Mouse (Mus musculus) lung, embryonic 15.5 days (tissue): Measurements from ENCODE around the gene Ankrd66. TPM values are rescaled to one million over a fixed set of nuclear protein-coding genes. Genes with fewer than 3 reads are reported as not detected.

Source experiments
- ATAC-seq: fragments of 200-750 bp; cut with Nextera tagmentation; 2 replicates; pipeline ENCODE4 v1.8.0; 2017; ENCODE audit warnings: moderate number of reproducible peaks, borderline replicate concordance; ENCODE audit not compliant: low FRiP score, low TSS enrichment; ENCODE audit errors: extremely low read depth
- H3K27ac ChIP-seq: fragments of 300-500 bp; sonication (generic); 2 replicates; pipeline ENCODE4 v1.5.1; 2015; ENCODE audit warnings: moderate library complexity, mild to moderate bottlenecking, inconsistent platforms
- H3K27me3 ChIP-seq: fragments of 300-500 bp; sonication (generic); 2 replicates; pipeline ENCODE4 v1.6.1; 2015; ENCODE audit warnings: inconsistent platforms
- H3K36me3 ChIP-seq: fragments of 300-500 bp; sonication (generic); 2 replicates; pipeline ENCODE4 v1.6.1; 2015; ENCODE audit warnings: inconsistent platforms
- H3K4me1 ChIP-seq: fragments of 300-500 bp; sonication (generic); 2 replicates; pipeline ENCODE4 v1.6.1; 2015; ENCODE audit warnings: inconsistent platforms
- H3K4me2 ChIP-seq: fragments of 300-500 bp; sonication (generic); 2 replicates; pipeline ENCODE4 v1.6.1; 2015; ENCODE audit warnings: inconsistent platforms, mild to moderate bottlenecking, moderate library complexity
- H3K4me3 ChIP-seq: fragments of 300-500 bp; sonication (generic); 2 replicates; pipeline ENCODE4 v1.5.1; 2015; ENCODE audit warnings: mild to moderate bottlenecking, inconsistent platforms
- H3K9ac ChIP-seq: fragments of 300-500 bp; sonication (generic); 2 replicates; pipeline ENCODE4 v1.6.1; 2015; ENCODE audit warnings: inconsistent platforms
- H3K9me3 ChIP-seq: fragments of 300-500 bp; sonication (generic); 2 replicates; pipeline ENCODE4 v1.6.1; 2016; ENCODE audit warnings: inconsistent platforms
- WGBS: fragments of 180-500 bp; shearing (Covaris S2); methylation state at CpG from one replicate; pipeline ENCODE4 v1.1.7; 2015; 5-methylcytosine and 5-hydroxymethylcytosine counted together
- polyA plus RNA-seq: library from polyadenylated mRNA; unstranded; fragments of >200 nt; fragmentation: Nextera tagmentation; extraction: Ambion mirVana; gene quantifications from 2 replicates; pipeline ENCODE4 v1.2.1, GENCODE M21; 2015

Gene Ankrd66
- 0.30 and 0.36 TPM in 2 replicates for polyA plus RNA-seq

- H3K36me3 ChIP-seq, result no peaks in the 10 kb centered on the region
- no peak for ATAC-seq
- H3K9me3 ChIP-seq, result no peaks in the 10 kb centered on the region
- no peak within 1 kb of the TSS for H3K4me2 ChIP-seq
- 30% methylated on average over 1 of the region's 1 CpGs for WGBS
- no peaks in the 10 kb centered on the region for H3K27me3 ChIP-seq
- no peak within 1 kb of the TSS for H3K27ac ChIP-seq
- H3K4me1 ChIP-seq, result no peaks in the 10 kb centered on the region
- no peak within 1 kb of the TSS for H3K9ac ChIP-seq
- no peak within 1 kb of the TSS for H3K4me3 ChIP-seq
Measured at GRCm38 (mm10) chr17:43543539-43543938, at the start of gene Ankrd66. Ankrd66 (minus strand) TSS chr17:43543639.

GRCm38 (mm10) chr17:43592296-43593291, 49.2 kb upstream of the Ankrd66 start:
- no peak for ATAC-seq
- H3K9me3 ChIP-seq, result no peaks in the 10 kb centered on the region
- no peak overlapping the region for H3K4me3 ChIP-seq
- no peak overlapping the region for H3K27ac ChIP-seq
- no peaks in the 10 kb centered on the region for H3K36me3 ChIP-seq
- no peak overlapping the region for H3K9ac ChIP-seq
- no peaks in the 10 kb centered on the region for H3K27me3 ChIP-seq
- H3K4me2 ChIP-seq, result no peak overlapping the region
- no peaks in the 10 kb centered on the region for H3K4me1 ChIP-seq
- WGBS, result 75% methylated on average over 21 of the region's 21 CpGs

- ATAC-seq, result no peak
- WGBS, result 76% methylated on average over 5 of the region's 5 CpGs
- Histone ChIP-seq H3K4me2 (no peak overlapping the region), H3K4me1 (no peaks in the 10 kb centered on the region), H3K9me3 (no peaks in the 10 kb centered on the region), H3K27ac (no peak overlapping the region), H3K4me3 (no peak overlapping the region), H3K9ac (no peak overlapping the region), H3K27me3 (no peaks in the 10 kb centered on the region), H3K36me3 (no peaks in the 10 kb centered on the region)
Measured at GRCm38 (mm10) chr17:43590531-43590930, 47.1 kb upstream of the Ankrd66 start.

- Histone ChIP-seq H3K9me3 (no peaks in the 10 kb centered on the region), H3K4me1 (0 out of 2 replicates have a peak, but pooled peaks cover 3% of the 10 kb centered on the region), H3K27me3 (no peaks in the 10 kb centered on the region), H3K27ac (no peak overlapping the region), H3K4me3 (no peak overlapping the region), H3K36me3 (no peaks in the 10 kb centered on the region), H3K4me2 (no peak overlapping the region), H3K9ac (no peak overlapping the region)
- ATAC-seq, result no peak
- WGBS, result 88% methylated on average over 6 of the region's 6 CpGs
Measured at GRCm38 (mm10) chr17:43589750-43590149, 46.3 kb upstream of the Ankrd66 start.

- no peaks in the 10 kb centered on the region for H3K9me3 ChIP-seq
- H3K9ac ChIP-seq, result no peak overlapping the region
- peaks cover 7% of the 10 kb centered on the region; the same call in 1 of the 2 replicates for H3K4me1 ChIP-seq
- H3K27me3 ChIP-seq, result no peaks in the 10 kb centered on the region
- H3K27ac ChIP-seq, result no peak overlapping the region
- H3K36me3 ChIP-seq, result no peaks in the 10 kb centered on the region
- no peak overlapping the region for H3K4me3 ChIP-seq
- WGBS, result 77% methylated on average over 2 of the region's 2 CpGs
- no peak for ATAC-seq
- no peak overlapping the region for H3K4me2 ChIP-seq
Measured at GRCm38 (mm10) chr17:43587278-43587677, 43.8 kb upstream of the Ankrd66 start.

GRCm38 (mm10) chr17:43584771-43585170, 41.3 kb upstream of the Ankrd66 start:
- 48% methylated on average over 7 of the region's 7 CpGs for WGBS
- H3K4me1 ChIP-seq, result peaks cover 15% of the 10 kb centered on the region; the same call in 1 of the 2 replicates
- no peak overlapping the region for H3K4me3 ChIP-seq
- H3K36me3 ChIP-seq, result no peaks in the 10 kb centered on the region
- no peak overlapping the region for H3K27ac ChIP-seq
- ATAC-seq, result no peak; the same call in 1 of the 2 replicates
- no peak overlapping the region for H3K9ac ChIP-seq
- no peaks in the 10 kb centered on the region for H3K9me3 ChIP-seq
- H3K27me3 ChIP-seq, result no peaks in the 10 kb centered on the region
- no peak overlapping the region for H3K4me2 ChIP-seq

- H3K4me2 ChIP-seq, result peak overlapping the region; percentile 19
- peaks cover 15% of the 10 kb centered on the region; the same call in 1 of the 2 replicates for H3K4me1 ChIP-seq
- H3K4me3 ChIP-seq, result no peak overlapping the region
- no peaks in the 10 kb centered on the region for H3K36me3 ChIP-seq
- WGBS, result 31% methylated on average over 8 of the region's 8 CpGs
- H3K27me3 ChIP-seq, result no peaks in the 10 kb centered on the region
- H3K27ac ChIP-seq, result no peak overlapping the region
- no peak overlapping the region for H3K9ac ChIP-seq
- ATAC-seq, result no peak
- H3K9me3 ChIP-seq, result no peaks in the 10 kb centered on the region
Measured at GRCm38 (mm10) chr17:43581012-43581467, 37.6 kb upstream of the Ankrd66 start.

- Histone ChIP-seq H3K4me2 (peak overlapping the region; percentile 19; the same call in 1 of the 2 replicates), H3K4me3 (no peak overlapping the region), H3K4me1 (peaks cover 15% of the 10 kb centered on the region; the same call in 1 of the 2 replicates), H3K9me3 (no peaks in the 10 kb centered on the region), H3K27ac (no peak overlapping the region), H3K27me3 (no peaks in the 10 kb centered on the region), H3K36me3 (no peaks in the 10 kb centered on the region), H3K9ac (no peak overlapping the region)
- 34% methylated on average over 3 of the region's 3 CpGs for WGBS
- no peak for ATAC-seq
Measured at GRCm38 (mm10) chr17:43580456-43580855, 37.0 kb upstream of the Ankrd66 start.

- no peak for ATAC-seq
Measured at GRCm38 (mm10) chr17:43573624-43574073, 30.2 kb upstream of the Ankrd66 start.

GRCm38 (mm10) chr17:43569287-43569686, 25.8 kb upstream of the Ankrd66 start:
- no peak overlapping the region for H3K4me3 ChIP-seq
- no peak for ATAC-seq
- H3K36me3 ChIP-seq, result no peaks in the 10 kb centered on the region
- no peaks in the 10 kb centered on the region for H3K27me3 ChIP-seq
- H3K9me3 ChIP-seq, result no peaks in the 10 kb centered on the region
- WGBS, result 49% methylated on average over 7 of the region's 7 CpGs
- no peak overlapping the region for H3K27ac ChIP-seq
- peaks cover 18% of the 10 kb centered on the region for H3K4me1 ChIP-seq
- no peak overlapping the region for H3K9ac ChIP-seq
- no peak overlapping the region for H3K4me2 ChIP-seq

More at GRCm38 (mm10) chr17:43573624-43574073, 30.2 kb upstream of the Ankrd66 start:
- 32% methylated on average over 3 of the region's 3 CpGs for WGBS
- H3K9ac ChIP-seq, result no peak overlapping the region
- no peak overlapping the region for H3K4me2 ChIP-seq
- H3K27ac ChIP-seq, result no peak overlapping the region
- H3K36me3 ChIP-seq, result no peaks in the 10 kb centered on the region
- no peaks in the 10 kb centered on the region for H3K27me3 ChIP-seq
- H3K4me3 ChIP-seq, result no peak overlapping the region
- H3K9me3 ChIP-seq, result no peaks in the 10 kb centered on the region
- peaks cover 9% of the 10 kb centered on the region for H3K4me1 ChIP-seq

GRCm38 (mm10) chr17:43567992-43568888, 24.8 kb upstream of the Ankrd66 start, which contains the start of gene Pla2g7:
Pla2g7 (plus strand) TSS chr17:43568098.
- WGBS, result under 1% methylated on average over 34 of the region's 34 CpGs
- H3K27ac ChIP-seq, result 0 out of 2 replicates have a peak within 1 kb of the TSS, but pooled peaks have one; percentile 9

More at GRCm38 (mm10) chr17:43567992-43568888, 24.8 kb upstream of the Ankrd66 start, which contains the start of gene Pla2g7:
- H3K36me3 ChIP-seq, result no peaks in the 10 kb centered on the region
- no peaks in the 10 kb centered on the region for H3K9me3 ChIP-seq
- H3K27me3 ChIP-seq, result no peaks in the 10 kb centered on the region
- peak; percentile 88 for ATAC-seq
- H3K9ac ChIP-seq, result peak within 1 kb of the TSS; percentile 46
- H3K4me2 ChIP-seq, result peak within 1 kb of the TSS; percentile 75
- H3K4me1 ChIP-seq, result peaks cover 12% of the 10 kb centered on the region
- peak within 1 kb of the TSS; percentile 50 for H3K4me3 ChIP-seq
